Mouse (Mus musculus): ENCODE measurements around the gene Atoh8. TPM values are rescaled to one million over a fixed set of nuclear protein-coding genes. Genes with fewer than 3 reads are reported as not detected.
A peak's percentile ranks its signal among the peaks of the same experiment; 100 is the strongest.

Gene Atoh8
- total RNA-seq, 2 experiments from 2014 or later: 10.0 to 11.4 TPM

GRCm38 (mm10) chr6:72202732-72203131 lies 32.6 kb downstream of the Atoh8 start:
- peak in 1 of 2 experiments; percentile 3 for DNase-seq
- intact Hi-C loops (cut with DNase I): no loop called here

- intact Hi-C loops (cut with DNase I): no loop called here
- DNase-seq: peak; percentile 57 to 64
Observed at GRCm38 (mm10) chr6:72200595-72201256, 34.7 kb downstream of the Atoh8 start.

- DNase-seq: no peak
- intact Hi-C loops (cut with DNase I): no loop called here
Observed at GRCm38 (mm10) chr6:72197515-72197914, 37.9 kb downstream of the Atoh8 start.

GRCm38 (mm10) chr6:72196660-72197059 lies 38.7 kb downstream of the Atoh8 start:
- DNase-seq: no peak
- intact Hi-C loops (cut with DNase I): no loop called here

- intact Hi-C loops (cut with DNase I): no loop called here
Observed at GRCm38 (mm10) chr6:72190577-72190976, 44.8 kb downstream of the Atoh8 start.

GRCm38 (mm10) chr6:72190120-72190519 lies 45.3 kb downstream of the Atoh8 start:
- intact Hi-C loops (cut with DNase I): no loop called here
- no peak for DNase-seq

More at GRCm38 (mm10) chr6:72190577-72190976, 44.8 kb downstream of the Atoh8 start:
- no peak for DNase-seq

- peak; percentile 48 to 64 for DNase-seq
- intact Hi-C loops (cut with DNase I): loop anchor here (10.0 kb wide), 1 partner anchor 216 kb away; no protein-coding TSS in a partner anchor
Observed at GRCm38 (mm10) chr6:72189061-72189863, 46.1 kb downstream of the Atoh8 start.

- intact Hi-C loops (cut with DNase I): loop anchor here (1.0 to 10.0 kb wide), 5 partner anchors 28 to 218 kb away; no protein-coding TSS in a partner anchor
- DNase-seq: no peak
Observed at GRCm38 (mm10) chr6:72186809-72187208, 48.6 kb downstream of the Atoh8 start.

- DNase-seq: peak; percentile 87 to 94
- intact Hi-C loops (cut with DNase I): loop anchor here (1.0 to 10.0 kb wide), 5 partner anchors 29 to 219 kb away; no protein-coding TSS in a partner anchor
Observed at GRCm38 (mm10) chr6:72185893-72186490, 49.4 kb downstream of the Atoh8 start.

- DNase-seq: no peak
- intact Hi-C loops (cut with DNase I): loop anchor here (10.0 kb wide), 1 partner anchor 220 kb away; no protein-coding TSS in a partner anchor
Observed at GRCm38 (mm10) chr6:72184576-72184975, 50.8 kb downstream of the Atoh8 start.

GRCm38 (mm10) chr6:72179562-72180502 lies 55.5 kb downstream of the Atoh8 start:
- intact Hi-C loops (cut with DNase I): loop anchor here (10.0 kb wide), 1 partner anchor 225 kb away; no protein-coding TSS in a partner anchor
- DNase-seq: no peak

GRCm38 (mm10) chr6:72179006-72179405 lies 56.4 kb downstream of the Atoh8 start:
- intact Hi-C loops (cut with DNase I): no loop called here
- DNase-seq: no peak

GRCm38 (mm10) chr6:72177417-72177816 lies 58.0 kb downstream of the Atoh8 start:
- intact Hi-C loops (cut with DNase I): no loop called here
- DNase-seq: no peak

GRCm38 (mm10) chr6:72176004-72176403 lies 59.4 kb downstream of the Atoh8 start:
- no peak for DNase-seq
- intact Hi-C loops (cut with DNase I): no loop called here

GRCm38 (mm10) chr6:72175419-72175818 lies 60.0 kb downstream of the Atoh8 start:
- intact Hi-C loops (cut with DNase I): no loop called here
- no peak for DNase-seq

- DNase-seq: no peak
- intact Hi-C loops (cut with DNase I): no loop called here
Observed at GRCm38 (mm10) chr6:72173350-72173749, 62.0 kb downstream of the Atoh8 start.

- no peak for DNase-seq
- intact Hi-C loops (cut with DNase I): no loop called here
Observed at GRCm38 (mm10) chr6:72171391-72171790, 64.0 kb downstream of the Atoh8 start.

GRCm38 (mm10) chr6:72165907-72166306 lies 69.5 kb downstream of the Atoh8 start:
- DNase-seq: no peak
- intact Hi-C loops (cut with DNase I): loop anchor here (1.0 to 2.0 kb wide), 3 partner anchors 67 to 299 kb away; no protein-coding TSS in a partner anchor

GRCm38 (mm10) chr6:72164321-72165275 lies 70.8 kb downstream of the Atoh8 start:
- intact Hi-C loops (cut with DNase I): loop anchor here (1.0 to 2.0 kb wide), 3 partner anchors 66 to 298 kb away; no protein-coding TSS in a partner anchor
- DNase-seq: peak; percentile 90 to 93

All from heart, postnatal 36 days (tissue).